Mouse (Mus musculus) forebrain, embryonic 16.5 days (tissue): ENCODE results near the gene Dtx3. TPM values are rescaled to one million over a fixed set of nuclear protein-coding genes. Genes with fewer than 3 reads are reported as not detected.

Source experiments
- ATAC-seq: fragments of 200-750 bp; cut with Nextera tagmentation; 2 replicates; pipeline ENCODE4 v1.8.0; 2017; ENCODE audit warnings: mild to moderate bottlenecking, moderate library complexity
- H3K27ac ChIP-seq: fragments of 300-500 bp; sonication (generic); 2 replicates; pipeline ENCODE4 v1.5.1; 2014; ENCODE audit warnings: low read length, control low read depth
- H3K27me3 ChIP-seq: fragments of 300-500 bp; sonication (generic); replicated peaks from 2 replicates; pipeline ENCODE4 v1.6.1; 2014; ENCODE audit warnings: low read length; ENCODE audit not compliant: control insufficient read depth, insufficient read depth
- H3K36me3 ChIP-seq: fragments of 300-500 bp; sonication (generic); 2 replicates; pipeline ENCODE4 v1.6.1; 2014; ENCODE audit not compliant: control insufficient read depth, insufficient read depth
- H3K4me1 ChIP-seq: fragments of 300-500 bp; sonication (generic); replicated peaks from 2 replicates; pipeline ENCODE4 v1.6.1; 2014; ENCODE audit warnings: low read length; ENCODE audit not compliant: control insufficient read depth, insufficient read depth
- H3K4me2 ChIP-seq: fragments of 300-500 bp; sonication (generic); 2 replicates; pipeline ENCODE4 v1.6.1; 2014; ENCODE audit warnings: mild to moderate bottlenecking, low read length, control low read depth
- H3K4me3 ChIP-seq: fragments of 300-500 bp; sonication (generic); replicated peaks from 2 replicates; pipeline ENCODE4 v1.5.1; 2014; ENCODE audit warnings: mild to moderate bottlenecking, low read length, control low read depth
- H3K9ac ChIP-seq: fragments of 300-500 bp; sonication (generic); replicated peaks from 2 replicates; pipeline ENCODE4 v1.6.1; 2014; ENCODE audit warnings: low read depth, low read length, control low read depth
- H3K9me3 ChIP-seq: fragments of 300-500 bp; sonication (generic); 2 replicates; pipeline ENCODE4 v1.6.1; 2016; ENCODE audit warnings: low read length; ENCODE audit not compliant: control insufficient read depth
- WGBS: fragments of 180-500 bp; shearing (Covaris S2); extraction: QIAGEN DNeasy Blood & Tissue Kit; methylation state at CpG from one replicate; pipeline ENCODE4 v1.1.7; 2014; 5-methylcytosine and 5-hydroxymethylcytosine counted together
- polyA plus RNA-seq: library from polyadenylated mRNA; unstranded; fragments of >200 nt; fragmentation: Nextera tagmentation; extraction: Ambion mirVana; gene quantifications from 2 replicates; pipeline ENCODE4 v1.2.1, GENCODE M21; 2015

The Dtx3 gene
- polyA plus RNA-seq, 1 experiment from 2014 or later = 224 TPM

DNA sequence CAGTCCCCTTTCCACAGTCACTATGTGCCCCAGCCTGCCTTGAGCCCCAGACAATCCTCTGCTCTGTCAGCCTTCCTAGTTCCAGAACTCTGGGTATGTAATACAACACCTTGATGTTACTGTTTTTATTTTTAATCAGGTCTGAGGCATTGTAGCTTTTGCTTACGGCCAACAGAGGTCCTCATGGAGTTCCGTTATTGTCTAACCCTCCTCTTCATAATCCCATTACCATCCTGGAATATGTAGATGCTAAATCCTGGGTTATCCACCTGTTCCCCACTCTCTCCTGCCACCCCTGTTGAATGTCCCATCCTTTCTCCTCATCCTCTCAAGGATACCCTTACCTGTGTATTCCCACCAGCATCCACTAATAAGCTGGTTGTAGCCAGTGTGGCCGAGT lies 19.3 kb downstream of the Dtx3 start:
- H3K27me3 ChIP-seq = peaks cover 32% of the 10 kb centered on the region
- H3K9ac ChIP-seq = no peak overlapping the region
- H3K4me3 ChIP-seq = no peak overlapping the region
- ATAC-seq = no peak
- H3K4me2 ChIP-seq = no peak overlapping the region
- no peaks in the 10 kb centered on the region for H3K9me3 ChIP-seq
- WGBS = 23% methylated on average over 3 of the region's 3 CpGs
- H3K27ac ChIP-seq = no peak overlapping the region
- H3K36me3 ChIP-seq = no peaks in the 10 kb centered on the region
- peaks cover 17% of the 10 kb centered on the region for H3K4me1 ChIP-seq

DNA sequence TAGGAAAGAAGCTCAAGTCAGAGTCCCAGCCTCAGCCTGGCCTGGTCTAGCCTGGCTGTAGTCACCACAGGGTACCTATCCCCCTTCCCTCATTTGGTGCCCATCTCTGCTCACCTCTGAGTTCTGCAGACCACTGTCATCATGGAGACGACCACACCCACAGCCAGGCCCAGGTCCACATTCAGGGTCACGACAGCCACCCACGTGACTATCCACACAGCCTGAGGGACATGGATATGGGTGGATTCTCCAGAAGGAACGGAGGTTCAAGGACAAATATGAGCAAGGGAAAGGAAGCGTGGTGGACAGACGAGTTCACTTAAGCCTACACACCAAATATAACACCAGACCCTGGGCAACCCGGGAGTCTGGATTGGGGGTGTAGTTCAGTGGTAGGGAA lies 21.4 kb downstream of the Dtx3 start:
- Histone ChIP-seq H3K4me1 (peaks cover 22% of the 10 kb centered on the region), H3K27ac (no peak overlapping the region), H3K9me3 (no peaks in the 10 kb centered on the region), H3K4me3 (no peak overlapping the region), H3K4me2 (no peak overlapping the region), H3K27me3 (peaks cover 42% of the 10 kb centered on the region), H3K36me3 (no peaks in the 10 kb centered on the region), H3K9ac (no peak overlapping the region)
- 90% methylated on average over 7 of the region's 7 CpGs for WGBS
- no peak for ATAC-seq

DNA sequence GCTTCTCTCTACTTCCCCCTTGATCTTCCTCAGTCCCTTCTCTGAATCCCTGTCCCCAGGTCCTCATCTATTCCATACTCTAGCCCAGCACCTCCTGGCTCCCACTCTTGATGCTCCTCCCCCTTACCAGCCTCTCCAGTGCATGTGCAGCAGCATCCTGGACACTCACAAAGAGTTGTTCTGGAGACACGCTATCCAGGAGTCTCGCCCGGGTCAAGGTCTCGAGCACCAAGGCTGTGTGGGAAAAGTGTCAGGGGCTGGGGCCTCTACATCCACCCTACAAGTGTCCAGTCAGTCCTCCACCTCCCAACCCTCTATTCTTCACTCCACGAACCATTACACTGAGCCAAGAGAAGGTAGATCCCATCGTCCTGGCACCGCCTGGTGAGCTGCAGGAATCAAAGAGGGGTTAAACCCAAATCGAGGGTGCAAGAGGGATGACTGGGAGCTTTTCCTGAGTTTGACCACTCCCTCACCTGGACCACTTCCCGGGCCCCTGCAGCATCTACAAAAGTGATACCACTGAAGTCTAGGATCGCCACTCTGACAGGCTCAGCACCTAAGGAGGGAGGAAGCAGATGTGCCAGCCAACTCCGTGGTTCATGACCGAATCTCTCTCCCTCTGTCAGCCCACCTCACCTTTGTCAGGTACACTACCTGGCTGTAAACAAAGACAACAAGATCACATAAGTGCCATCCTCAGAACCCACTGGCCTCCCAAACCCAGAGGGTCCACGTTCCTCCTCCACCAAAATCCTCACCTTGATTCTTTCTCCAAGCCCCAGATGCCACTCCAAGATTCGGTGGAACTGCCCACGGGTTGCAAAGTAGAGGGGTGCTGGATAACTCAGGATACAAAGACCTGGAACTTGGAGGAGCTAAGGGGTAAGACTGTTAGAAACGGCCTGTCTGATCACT lies 22.1 kb downstream of the Dtx3 start:
- Histone ChIP-seq H3K9ac (no peak overlapping the region), H3K36me3 (no peaks in the 10 kb centered on the region), H3K27me3 (peaks cover 43% of the 10 kb centered on the region), H3K4me3 (no peak overlapping the region), H3K27ac (no peak overlapping the region), H3K4me2 (no peak overlapping the region), H3K4me1 (peaks cover 19% of the 10 kb centered on the region), H3K9me3 (no peaks in the 10 kb centered on the region)
- ATAC-seq = no peak
- 83% methylated on average over 16 of the region's 16 CpGs for WGBS

DNA sequence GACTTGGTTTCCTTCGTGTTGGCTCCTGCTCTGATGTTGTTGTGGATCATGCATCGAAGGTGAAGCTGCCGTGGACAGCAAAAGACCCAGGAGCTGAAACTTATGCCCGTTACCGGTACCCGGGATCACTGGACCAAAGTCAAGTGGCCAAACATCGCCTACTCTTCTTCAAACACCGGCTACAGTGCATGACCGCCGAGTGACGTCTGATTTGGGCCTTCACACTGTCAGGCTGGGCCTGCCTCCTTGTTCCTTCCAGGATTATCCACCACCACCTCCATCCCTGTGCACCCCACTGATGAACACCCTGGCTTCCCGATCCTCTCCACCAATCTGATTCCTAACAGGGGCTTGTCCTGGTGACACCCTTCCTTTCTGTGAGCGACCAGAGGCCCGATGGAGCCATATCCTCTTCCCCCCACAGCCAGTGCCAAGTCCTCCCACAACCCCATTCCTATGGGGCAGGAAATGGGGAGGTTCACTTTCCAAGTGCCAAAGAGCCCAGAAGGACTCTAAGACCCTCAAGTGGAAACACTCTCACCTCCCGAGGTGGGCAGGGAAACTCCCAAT lies 23.8 kb downstream of the Dtx3 start:
- 88% methylated on average over 15 of the region's 15 CpGs for WGBS
- Histone ChIP-seq H3K4me2 (no peak overlapping the region), H3K27ac (no peak overlapping the region), H3K4me3 (no peak overlapping the region), H3K4me1 (peaks cover 15% of the 10 kb centered on the region), H3K9ac (no peak overlapping the region), H3K27me3 (peaks cover 48% of the 10 kb centered on the region), H3K36me3 (no peaks in the 10 kb centered on the region), H3K9me3 (no peaks in the 10 kb centered on the region)
- ATAC-seq = no peak

DNA sequence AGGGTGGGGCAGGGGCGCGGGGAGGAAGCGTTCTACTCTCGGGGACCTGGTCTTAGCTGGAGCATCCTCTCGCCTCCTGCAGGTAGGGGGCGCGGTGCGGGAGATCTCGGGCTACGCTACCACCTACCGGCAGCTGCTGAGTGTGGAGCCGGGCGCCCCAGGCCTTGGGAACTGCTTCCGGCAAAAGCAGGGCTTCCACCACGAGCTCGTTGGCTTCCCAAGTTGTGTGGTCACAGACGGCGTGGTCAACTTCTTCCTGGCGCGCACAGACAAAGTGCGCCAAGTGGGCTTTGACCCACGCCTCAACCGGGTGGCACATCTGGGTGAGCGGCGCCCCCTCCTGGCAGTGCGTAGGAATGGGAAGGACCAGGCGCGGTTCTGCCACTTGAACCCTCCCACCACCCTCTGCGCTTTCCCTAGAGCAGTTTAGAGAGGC lies 24.7 kb downstream of the Dtx3 start:
- 0 out of 2 replicates have a peak, but pooled peaks have one; percentile 47 for ATAC-seq
- no peak overlapping the region for H3K27ac ChIP-seq
- H3K4me3 ChIP-seq = peak overlapping the region; percentile 28
- peak overlapping the region; percentile 44 for H3K4me2 ChIP-seq
- H3K9ac ChIP-seq = no peak overlapping the region
- no peaks in the 10 kb centered on the region for H3K36me3 ChIP-seq
- WGBS = 2% methylated on average over 29 of the region's 29 CpGs
- H3K27me3 ChIP-seq = peaks cover 44% of the 10 kb centered on the region
- H3K4me1 ChIP-seq = peaks cover 19% of the 10 kb centered on the region
- H3K9me3 ChIP-seq = no peaks in the 10 kb centered on the region

DNA sequence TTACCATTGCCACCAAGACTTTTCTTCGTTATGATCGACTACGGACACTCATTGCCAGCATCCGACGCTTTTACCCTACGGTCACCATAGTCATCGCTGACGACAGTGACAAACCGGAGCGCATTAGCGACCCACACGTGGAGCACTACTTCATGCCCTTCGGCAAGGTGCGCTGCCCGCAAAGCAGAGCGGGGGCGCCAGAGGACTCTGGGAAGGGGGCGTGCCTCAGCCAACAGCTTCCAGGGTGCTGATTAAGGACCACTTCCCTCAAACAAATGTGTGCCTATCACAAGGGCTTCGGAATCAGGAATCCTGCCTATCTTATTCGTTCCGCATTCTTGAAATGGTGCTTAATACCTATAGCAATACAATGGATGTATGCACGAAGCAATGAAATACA lies 25.5 kb downstream of the Dtx3 start:
- 4% methylated on average over 22 of the region's 22 CpGs for WGBS
- Histone ChIP-seq H3K4me1 (peaks cover 19% of the 10 kb centered on the region), H3K36me3 (no peaks in the 10 kb centered on the region), H3K27me3 (peaks cover 42% of the 10 kb centered on the region), H3K9ac (no peak overlapping the region), H3K4me2 (peak overlapping the region; percentile 44), H3K4me3 (no peak overlapping the region), H3K27ac (no peak overlapping the region), H3K9me3 (no peaks in the 10 kb centered on the region)
- ATAC-seq = no peak

DNA sequence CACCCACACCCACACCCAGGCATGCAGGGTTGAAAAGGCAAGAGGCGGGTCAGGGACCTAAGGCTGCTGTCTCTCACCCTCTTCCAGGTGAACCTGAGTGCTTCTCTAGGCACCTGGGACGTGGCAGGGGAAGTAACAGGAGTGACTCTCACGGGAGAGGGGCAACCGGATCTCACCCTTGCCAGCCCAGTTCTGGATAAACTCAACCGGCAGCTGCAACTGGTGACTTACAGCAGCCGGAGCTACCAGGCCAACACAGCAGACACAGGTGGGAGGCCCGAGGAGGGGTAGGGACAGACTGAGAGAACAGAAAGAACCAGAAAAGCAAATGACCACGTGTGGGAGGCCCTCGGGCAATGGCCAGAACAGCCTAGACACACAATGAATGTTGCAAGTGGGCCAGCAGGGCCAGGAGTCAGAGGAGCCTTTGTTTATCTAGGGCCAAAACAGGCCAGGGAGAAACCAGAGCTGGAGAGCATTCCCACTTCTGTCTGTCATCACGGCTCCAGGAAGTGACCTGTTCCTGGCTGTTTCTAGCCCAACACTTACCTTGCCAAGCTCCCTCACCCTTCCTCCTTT lies 27.8 kb downstream of the Dtx3 start:
- Histone ChIP-seq H3K4me1 (peaks cover 24% of the 10 kb centered on the region), H3K4me2 (no peak overlapping the region), H3K27ac (no peak overlapping the region), H3K36me3 (no peaks in the 10 kb centered on the region), H3K9ac (no peak overlapping the region), H3K27me3 (peaks cover 42% of the 10 kb centered on the region), H3K4me3 (no peak overlapping the region), H3K9me3 (no peaks in the 10 kb centered on the region)
- no peak for ATAC-seq
- WGBS = 65% methylated on average over 10 of the region's 10 CpGs

DNA sequence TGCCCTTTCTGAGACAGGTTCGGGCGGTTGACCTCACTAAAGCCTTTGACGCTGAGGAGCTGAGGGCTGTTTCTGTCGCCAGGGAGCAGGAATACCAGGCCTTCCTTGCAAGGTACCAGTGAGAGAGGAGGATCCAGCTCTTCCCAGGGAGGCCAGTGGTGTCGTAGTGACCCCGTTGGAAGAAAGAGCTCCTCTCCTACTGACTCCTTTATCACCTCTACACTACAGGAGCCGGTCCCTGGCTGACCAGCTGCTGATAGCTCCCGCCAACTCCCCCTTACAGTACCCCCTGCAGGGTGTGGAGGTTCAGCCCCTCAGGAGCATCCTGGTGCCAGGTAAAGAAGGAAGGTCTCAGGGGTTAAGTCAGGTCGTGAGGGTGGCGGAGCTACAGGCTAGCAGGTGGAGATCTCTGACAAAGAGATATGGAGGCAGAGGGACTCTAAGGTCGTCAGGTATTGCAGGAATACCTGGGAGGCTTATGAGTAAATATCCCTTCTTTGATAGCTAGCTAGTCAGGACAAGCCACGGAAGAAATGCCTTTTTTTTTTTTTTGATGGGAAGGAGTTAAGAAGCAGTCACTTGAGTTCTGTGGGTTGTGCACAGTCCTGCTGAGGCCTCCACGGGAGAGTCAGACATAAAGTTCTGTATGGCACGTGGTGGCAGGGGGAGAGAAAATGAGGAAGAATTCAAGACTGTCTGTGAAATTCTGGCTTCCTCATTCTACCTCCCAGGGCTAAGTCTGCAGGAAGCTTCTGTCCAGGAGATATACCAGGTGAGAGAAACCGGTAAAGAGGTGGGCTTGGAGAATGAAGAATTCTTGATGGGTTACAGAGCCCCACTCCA lies 28.5 kb downstream of the Dtx3 start:
- no peaks in the 10 kb centered on the region for H3K9me3 ChIP-seq
- peaks cover 24% of the 10 kb centered on the region for H3K4me1 ChIP-seq
- no peaks in the 10 kb centered on the region for H3K36me3 ChIP-seq
- peak overlapping the region; percentile 71 for H3K4me3 ChIP-seq
- peaks cover 42% of the 10 kb centered on the region for H3K27me3 ChIP-seq
- 31% methylated on average over 15 of the region's 15 CpGs for WGBS
- H3K27ac ChIP-seq = no peak overlapping the region
- peak overlapping the region; percentile 97 for H3K9ac ChIP-seq
- H3K4me2 ChIP-seq = peak overlapping the region; percentile 87
- no peak for ATAC-seq

DNA sequence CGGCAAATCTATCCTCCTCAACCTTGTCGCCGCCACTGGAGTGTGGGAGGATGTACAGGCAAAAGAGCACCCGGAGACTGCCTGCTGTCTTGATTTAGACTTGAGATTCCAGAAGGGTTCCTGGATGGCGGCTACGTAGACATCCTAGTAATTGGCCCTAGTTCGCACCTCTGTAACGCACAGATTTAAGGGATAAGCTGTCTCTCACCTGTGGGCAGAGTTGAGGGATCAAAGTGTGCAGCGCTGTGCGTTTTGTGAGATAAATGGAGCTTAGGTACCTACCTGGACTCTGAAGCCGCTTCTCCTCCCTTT lies 29.2 kb downstream of the Dtx3 start:
- peaks cover 24% of the 10 kb centered on the region for H3K4me1 ChIP-seq
- 5% methylated on average over 11 of the region's 11 CpGs for WGBS
- H3K9ac ChIP-seq = peak overlapping the region; percentile 97
- peak overlapping the region; percentile 71; the same call in 1 of the 2 replicates for H3K27ac ChIP-seq
- H3K36me3 ChIP-seq = no peaks in the 10 kb centered on the region
- no peak for ATAC-seq
- no peaks in the 10 kb centered on the region for H3K9me3 ChIP-seq
- H3K4me2 ChIP-seq = peak overlapping the region; percentile 87
- H3K27me3 ChIP-seq = peaks cover 42% of the 10 kb centered on the region
- peak overlapping the region; percentile 71 for H3K4me3 ChIP-seq
